In the genomic region with DNA sequence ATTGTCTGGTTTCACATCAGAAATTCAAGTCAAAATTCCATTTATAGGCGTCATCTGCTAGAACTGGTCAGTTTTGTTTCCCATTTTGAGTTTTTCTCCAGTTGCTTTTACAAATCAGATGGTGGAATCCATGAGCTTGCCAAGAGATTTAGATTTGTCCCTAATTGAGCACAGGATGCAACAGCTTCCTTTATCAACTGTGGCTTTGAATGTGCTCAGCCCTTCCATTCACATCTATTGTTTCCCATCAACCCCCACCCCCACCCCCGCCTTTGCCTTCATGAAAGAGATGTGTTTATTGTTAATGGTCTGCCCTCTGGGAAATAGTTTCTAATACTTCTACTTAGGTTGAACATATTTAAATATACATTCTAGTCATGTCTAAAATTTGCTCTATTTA, we compare ENCODE assay signal across 22 mouse cellular contexts.
DNase-seq lines count a peak whose midpoint lies in the region; ATAC-seq and TF ChIP-seq lines count a peak whose summit lies in the region.
"Had no signal": no experiment of that assay in that cellular context is flagged by ENCODE, and none has a peak within 500 bp of the region (broad histone marks: within the 10 kb centered on the region; RNA-seq: fewer than 3 reads in every experiment).

No protein-coding gene starts in this region.

- WGBS in lung, embryonic 14.5 days = 75% methylated on average over 2 of the region's 2 CpGs
- WGBS in lung, adult 2 months = 60% methylated on average over 2 of the region's 2 CpGs
- 75% methylated on average over 2 of the region's 2 CpGs for WGBS in liver, embryonic 12.5 days (ENCODE audit: insufficient replicate concordance)

- no peak overlapping the region for H3K4me3 ChIP-seq in lung, embryonic 14.5 days (ENCODE audit: low read depth, low read length)
- H3K4me3 ChIP-seq in lung, adult 2 months (replicated peaks; ENCODE audit: extremely low read depth, low read depth, low read length) = no peak overlapping the region
- no peak overlapping the region for H3K4me3 ChIP-seq in liver, embryonic 12.5 days
- H3K4me3 ChIP-seq: embryonic facial prominence, embryonic 12.5 days; embryonic facial prominence, embryonic 15.5 days; gastrocnemius, adult 2 months; hindbrain, embryonic 12.5 days; hindbrain, embryonic 15.5 days had no signal

- TF ChIP-seq POLR2A in lung, adult 2 months (IDR thresholded peaks at IDR 0.05; ENCODE audit: borderline replicate concordance, extremely low read depth, low read depth, low read length) = no peak
- TF ChIP-seq POLR2A in brain, embryonic 14.5 days (IDR thresholded peaks at IDR 0.05; ENCODE audit: borderline replicate concordance, extremely low read depth, insufficient read depth, insufficient read length, poor library complexity, severe bottlenecking) = no peak

- no peaks in the 10 kb centered on the region for H3K27me3 ChIP-seq in lung, embryonic 14.5 days (ENCODE audit: insufficient read depth, low read length)
- no peaks in the 10 kb centered on the region for H3K27me3 ChIP-seq in liver, embryonic 12.5 days (replicated peaks)
- H3K27me3 ChIP-seq: embryonic facial prominence, embryonic 12.5 days; embryonic facial prominence, embryonic 15.5 days; hindbrain, embryonic 12.5 days; hindbrain, embryonic 15.5 days had no signal

- no peaks in the 10 kb centered on the region for H3K9me3 ChIP-seq in lung, embryonic 14.5 days (ENCODE audit: low read depth, low read length)
- H3K9me3 ChIP-seq in liver, embryonic 12.5 days (replicated peaks) = no peaks in the 10 kb centered on the region
- H3K9me3 ChIP-seq: embryonic facial prominence, embryonic 12.5 days; embryonic facial prominence, embryonic 15.5 days; hindbrain, embryonic 12.5 days; hindbrain, embryonic 15.5 days had no signal

- TF ChIP-seq CTCF in lung, embryonic 14.5 days (IDR thresholded peaks at IDR 0.05; ENCODE audit: low read depth) = no peak
- TF ChIP-seq CTCF in lung, adult 2 months (IDR thresholded peaks at IDR 0.05; ENCODE audit: insufficient read depth, low read length) = no peak
- no peak for TF ChIP-seq CTCF in brain, embryonic 14.5 days (IDR thresholded peaks at IDR 0.05; ENCODE audit: borderline replicate concordance, extremely low read depth, insufficient read depth, insufficient read length)

- H3K4me2 ChIP-seq in lung, embryonic 14.5 days = no peak overlapping the region
- no peak overlapping the region for H3K4me2 ChIP-seq in liver, embryonic 12.5 days
- H3K4me2 ChIP-seq: embryonic facial prominence, embryonic 12.5 days; embryonic facial prominence, embryonic 15.5 days; heart, embryonic 11.5 days; hindbrain, embryonic 12.5 days; hindbrain, embryonic 15.5 days had no signal

- ATAC-seq in lung, embryonic 14.5 days (ENCODE audit: insufficient read depth) = no peak
- no peak for ATAC-seq in liver, embryonic 12.5 days
- ATAC-seq: CD4-positive, CD25-positive, alpha-beta regulatory T cell, adult 4 months; forebrain, embryonic 14.5 days; forebrain, postnatal 0 days had no signal

- H3K36me3 ChIP-seq in lung, embryonic 14.5 days (ENCODE audit: insufficient read depth) = peaks cover 8% of the 10 kb centered on the region
- 0 out of 2 replicates have a peak, but pooled peaks cover 4% of the 10 kb centered on the region for H3K36me3 ChIP-seq in liver, embryonic 12.5 days
- H3K36me3 ChIP-seq: hindbrain, embryonic 12.5 days; hindbrain, embryonic 15.5 days had no signal

- peaks cover 9% of the 10 kb centered on the region for H3K4me1 ChIP-seq in lung, embryonic 14.5 days (ENCODE audit: insufficient read depth)
- peaks cover 12% of the 10 kb centered on the region for H3K4me1 ChIP-seq in lung, adult 2 months (ENCODE audit: control insufficient read depth, insufficient read depth, low read length)
- no peaks in the 10 kb centered on the region for H3K4me1 ChIP-seq in liver, embryonic 12.5 days
- H3K4me1 ChIP-seq: embryonic facial prominence, embryonic 12.5 days; embryonic facial prominence, embryonic 15.5 days; hindbrain, embryonic 12.5 days; hindbrain, embryonic 15.5 days had no signal

- no peak overlapping the region for H3K9ac ChIP-seq in lung, embryonic 14.5 days
- no peak overlapping the region for H3K9ac ChIP-seq in liver, embryonic 12.5 days
- H3K9ac ChIP-seq: embryonic facial prominence, embryonic 12.5 days; embryonic facial prominence, embryonic 15.5 days; forebrain, postnatal 0 days; hindbrain, embryonic 12.5 days; hindbrain, embryonic 15.5 days had no signal

- H3K27ac ChIP-seq in lung, embryonic 14.5 days (ENCODE audit: low read depth) = no peak overlapping the region
- no peak overlapping the region for H3K27ac ChIP-seq in liver, embryonic 12.5 days
- H3K27ac ChIP-seq: embryonic facial prominence, embryonic 12.5 days; embryonic facial prominence, embryonic 15.5 days; gastrocnemius, adult 2 months; hindbrain, embryonic 12.5 days; hindbrain, embryonic 15.5 days had no signal

- peak; percentile 45 for DNase-seq in lung, embryonic 14.5 days
- no peak for DNase-seq in lung, adult 2 months
- peak; percentile 87 for DNase-seq in Muller cell, postnatal 12 days (ENCODE audit: inconsistent ontology term)
- peak; percentile 6 for DNase-seq in brain, embryonic 14.5 days (ENCODE audit: low read depth)
- no peak for DNase-seq in adrenal gland, postnatal 36 days
- DNase-seq: adrenal gland, postnatal 10 days; cerebellum, adult 11-12 months; cerebellum, adult 8-10 months; cerebellum, postnatal 10 days; cerebellum, postnatal 36 days; forebrain, postnatal 0 days; gastrocnemius, adult 2 months; gastrocnemius, postnatal 14 days; heart, adult 11 months had no signal

Comparison
In these comparisons a context has a peak if more than half of its experiments do, and no peak if none do; other contexts are left out.
1. DNase-seq: peak in lung, embryonic 14.5 days (single experiment), Muller cell, postnatal 12 days (single experiment) and brain, embryonic 14.5 days (single experiment); none in lung, adult 2 months (single experiment) and adrenal gland, postnatal 36 days (0 of 2).